Mouse (Mus musculus) small intestine, adult 2 months (tissue): ENCODE data around the gene Gorab. TPM values are rescaled to one million over a fixed set of nuclear protein-coding genes. Genes with fewer than 3 reads are reported as not detected.

Experiments used
- H3K27ac ChIP-seq: fragments of 200-500 bp; 2 replicates; pipeline ENCODE4 v1.5.1; 2012; ENCODE audit warnings: low read depth, low read length, control low read depth, inconsistent platforms; ENCODE audit not compliant: insufficient read depth
- H3K27me3 ChIP-seq: fragments of 200-500 bp; 2 replicates; pipeline ENCODE4 v1.6.1; 2012; ENCODE audit warnings: mild to moderate bottlenecking, moderate library complexity, low read length, inconsistent platforms; ENCODE audit not compliant: control insufficient read depth, insufficient read depth
- H3K36me3 ChIP-seq: fragments of 200-500 bp; 2 replicates; pipeline ENCODE4 v1.6.1; 2012; ENCODE audit warnings: mild to moderate bottlenecking, low read length, control low read depth, inconsistent platforms; ENCODE audit not compliant: control insufficient read depth, insufficient read depth
- H3K4me1 ChIP-seq: fragments of 200-500 bp; 2 replicates; pipeline ENCODE4 v1.6.1; 2012; ENCODE audit warnings: low read length, inconsistent platforms, mixed read lengths; ENCODE audit not compliant: control insufficient read depth, insufficient read depth, insufficient read length
- H3K4me3 ChIP-seq: fragments of 200-500 bp; 2 replicates; pipeline ENCODE4 v1.5.1; 2012; ENCODE audit warnings: low read depth, mild to moderate bottlenecking, control low read depth, inconsistent platforms, low read length, moderate library complexity
- CTCF ChIP-seq: fragments of 200-500 bp; IDR thresholded peaks from 2 replicates; pipeline ENCODE4 v1.5.1; 2012; ENCODE audit warnings: low read depth, mild to moderate bottlenecking, control low read depth, inconsistent platforms, low read length, moderate library complexity, mixed read lengths; ENCODE audit not compliant: insufficient replicate concordance, insufficient read length; ENCODE audit errors: extremely low read depth
- POLR2A ChIP-seq: fragments of 200-500 bp; IDR thresholded peaks from 2 replicates; pipeline ENCODE4 v1.6.1; 2012; ENCODE audit warnings: low read depth, mild to moderate bottlenecking, control low read depth, inconsistent platforms, low read length, moderate library complexity
- WGBS: fragments of 180-500 bp; shearing (Covaris S2); methylation state at CpG from one replicate; pipeline ENCODE4 v1.1.7; 2018; 5-methylcytosine and 5-hydroxymethylcytosine counted together
- polyA plus RNA-seq: library from polyadenylated mRNA; depleted of rRNA; stranded (reverse); fragments of >200 nt; gene quantifications from 2 replicates; pipeline ENCODE4 v1.2.3, GENCODE M21; 2012; rRNA removed

Gene Gorab
- polyA plus RNA-seq, 1 experiment, result 0.87 TPM

GRCm38 (mm10) chr1:163338525-163339218 lies 64.8 kb downstream of the Gorab start:
- TF ChIP-seq POLR2A (no peak), CTCF (no peak)
- H3K27ac ChIP-seq, result no peak overlapping the region
- H3K4me3 ChIP-seq, result no peak overlapping the region
- H3K4me1 ChIP-seq, result peaks cover 3% of the 10 kb centered on the region; the same call in 1 of the 2 replicates
- 52% methylated on average over 7 of the region's 7 CpGs for WGBS
- no peaks in the 10 kb centered on the region for H3K36me3 ChIP-seq
- no peaks in the 10 kb centered on the region for H3K27me3 ChIP-seq

GRCm38 (mm10) chr1:163337821-163338220 lies 65.6 kb downstream of the Gorab start:
- Histone ChIP-seq H3K27ac (no peak overlapping the region), H3K4me1 (peaks cover 3% of the 10 kb centered on the region; the same call in 1 of the 2 replicates), H3K27me3 (no peaks in the 10 kb centered on the region), H3K4me3 (no peak overlapping the region), H3K36me3 (no peaks in the 10 kb centered on the region)
- TF ChIP-seq POLR2A (no peak), CTCF (no peak)
- 47% methylated on average over 2 of the region's 2 CpGs for WGBS

Other genes with a start within 250 kb of the Gorab start
- 0.76 and 0.84 TPM in 2 replicates for gene Prrx1, start 90.0 kb downstream of the Gorab start, polyA plus RNA-seq